Comparison of ENCODE assay signal across 16 mouse cellular contexts in the genomic region with DNA sequence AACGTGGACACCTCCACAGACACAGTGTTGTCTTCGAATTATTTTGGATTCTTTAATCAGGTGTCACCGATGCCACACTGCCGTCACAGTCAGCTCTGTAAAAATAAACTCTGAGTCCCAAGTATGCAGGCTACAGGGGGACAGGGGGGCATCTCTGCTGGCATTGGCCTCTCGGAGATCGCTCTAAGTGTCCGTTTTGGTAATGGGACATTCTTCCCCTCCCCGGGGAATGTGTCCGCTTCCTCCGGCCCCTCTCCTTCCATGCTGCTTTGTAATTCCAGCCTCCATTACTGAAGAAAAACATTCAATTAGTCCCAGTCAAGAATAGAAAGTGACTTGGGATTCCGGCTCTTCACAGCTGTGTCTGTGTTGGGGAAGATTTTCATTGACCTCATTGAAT.
DNase-seq lines count a peak whose midpoint lies in the region; ATAC-seq and TF ChIP-seq lines count a peak whose summit lies in the region.
"Had no signal": no experiment of that assay in that cellular context is flagged by ENCODE, and none has a peak within 500 bp of the region (broad histone marks: within the 10 kb centered on the region; RNA-seq: fewer than 3 reads in every experiment).

No protein-coding gene starts in this region.

- intact Hi-C loops in heart, postnatal 36 days (cut with DNase I), result loop anchor here (2.0 kb wide), 1 partner anchor 38 kb away; no protein-coding TSS in a partner anchor

- H3K4me3 ChIP-seq in layer of hippocampus, adult 2 months, result no peak overlapping the region
- H3K4me3 ChIP-seq in heart, embryonic 11.5 days (ENCODE audit: low read depth, low read length), result no peak overlapping the region
- H3K4me3 ChIP-seq: forebrain, embryonic 12.5 days; intestine, embryonic 15.5 days; liver, embryonic 13.5 days had no signal

- WGBS in heart, embryonic 11.5 days (ENCODE audit: insufficient replicate concordance), result 43% methylated on average over 11 of the region's 11 CpGs

- H3K4me2 ChIP-seq in heart, embryonic 11.5 days, result peak overlapping the region; percentile 17
- H3K4me2 ChIP-seq: forebrain, embryonic 12.5 days; liver, embryonic 13.5 days; midbrain, embryonic 11.5 days had no signal

- H3K9me3 ChIP-seq in heart, embryonic 11.5 days (replicated peaks; ENCODE audit: control insufficient read depth, low read length), result no peaks in the 10 kb centered on the region
- H3K9me3 ChIP-seq: forebrain, embryonic 12.5 days; intestine, embryonic 15.5 days; liver, embryonic 13.5 days had no signal

- peaks cover 24% of the 10 kb centered on the region for H3K4me1 ChIP-seq in heart, embryonic 11.5 days (ENCODE audit: control insufficient read depth, insufficient read depth, low read length)
- H3K4me1 ChIP-seq: liver, embryonic 13.5 days had no signal

- H3K9ac ChIP-seq in heart, embryonic 11.5 days (ENCODE audit: low read depth, low read length), result no peak overlapping the region
- H3K9ac ChIP-seq: forebrain, embryonic 12.5 days; intestine, embryonic 15.5 days; liver, embryonic 13.5 days had no signal

- TF ChIP-seq CTCF in layer of hippocampus, adult 2 months (conservative IDR thresholded peaks at IDR 0.05), result no peak

- no peaks in the 10 kb centered on the region for H3K27me3 ChIP-seq in heart, embryonic 11.5 days (ENCODE audit: control insufficient read depth, insufficient read depth, low read length)
- H3K27me3 ChIP-seq: forebrain, embryonic 12.5 days; intestine, embryonic 15.5 days; liver, embryonic 13.5 days had no signal

- no peak for ATAC-seq in heart, embryonic 11.5 days (replicated peaks; ENCODE audit: insufficient number of reproducible peaks, low FRiP score, low TSS enrichment)
- ATAC-seq: CD4-positive, CD25-positive, alpha-beta regulatory T cell, adult 4 months had no signal

- H3K27ac ChIP-seq in layer of hippocampus, adult 2 months, result peak overlapping the region; percentile 75
- peak overlapping the region; percentile 67 for H3K27ac ChIP-seq in heart, embryonic 11.5 days (ENCODE audit: low read depth, low read length)
- H3K27ac ChIP-seq: forebrain, embryonic 12.5 days; liver, embryonic 13.5 days had no signal

- DNase-seq in layer of hippocampus, adult 2 months (ENCODE audit: low spot score in 2 of 2), result no peak
- no peak for DNase-seq in layer of hippocampus, adult 9-10 months (ENCODE audit: low spot score)
- DNase-seq in embryo, embryonic 9.5 days (ENCODE audit: extremely low spot score), result peak; percentile 15
- DNase-seq in heart, postnatal 36 days, result peak; percentile 27 to 32
- no peak for DNase-seq in right cerebral cortex, postnatal 14 days
- DNase-seq in cerebellum, postnatal 36 days, result no peak
- DNase-seq: adrenal gland, postnatal 14 days; cerebellum, adult 9-11 months; liver, embryonic 13.5 days; spleen, adult 18-20 months; thymus, postnatal 14 days had no signal

- no peaks in the 10 kb centered on the region for H3K36me3 ChIP-seq in heart, embryonic 11.5 days (ENCODE audit: control insufficient read depth, insufficient read depth, low read length)
- H3K36me3 ChIP-seq: forebrain, embryonic 12.5 days; intestine, embryonic 15.5 days; liver, embryonic 13.5 days had no signal

Comparison
In these comparisons a context has a peak if more than half of its experiments do, and no peak if none do; other contexts are left out.
1. DNase-seq: peak in embryo, embryonic 9.5 days (single experiment) and heart, postnatal 36 days (2 of 2); none in layer of hippocampus, adult 2 months (0 of 2), layer of hippocampus, adult 9-10 months (single experiment), right cerebral cortex, postnatal 14 days (single experiment) and cerebellum, postnatal 36 days (0 of 2).